Mouse (Mus musculus): Measurements from ENCODE around the gene Atf3. TPM values are rescaled to one million over a fixed set of nuclear protein-coding genes. Genes with fewer than 3 reads are reported as not detected.

Gene Atf3
- 5.0 TPM for polyA plus RNA-seq (2014; fragmentation: Illumina TruSeq; extraction: RNeasy Lipid Tissue Mini Kit (QIAGEN cat#74804); ENCODE audit: low replicate concordance)

GRCm38 (mm10) chr1:191217939-191218338, at the start of gene Atf3:
Gene Atf3 (minus strand): TSS chr1:191218039.

GRCm38 (mm10) chr1:191164717-191165116, 53.1 kb downstream of the Atf3 start, which contains the start of gene Fam71a:
Gene Fam71a (minus strand): TSS chr1:191164817.

Other genes with a start within 250 kb of the Atf3 start
- gene Vash2, start 238.7 kb downstream of the Atf3 start, polyA plus RNA-seq (2014; fragmentation: Illumina TruSeq; extraction: RNeasy Lipid Tissue Mini Kit (QIAGEN cat#74804); ENCODE audit: low replicate concordance), result 0.37 TPM
- 319 TPM for gene Flvcr1, start 191.9 kb downstream of the Atf3 start, polyA plus RNA-seq (2014; fragmentation: Illumina TruSeq; extraction: RNeasy Lipid Tissue Mini Kit (QIAGEN cat#74804); ENCODE audit: low replicate concordance)
- gene Spata45, start 181.4 kb downstream of the Atf3 start, polyA plus RNA-seq (2014; fragmentation: Illumina TruSeq; extraction: RNeasy Lipid Tissue Mini Kit (QIAGEN cat#74804); ENCODE audit: low replicate concordance), result not detected
- 15.5 TPM for gene Tatdn3, start 155.1 kb downstream of the Atf3 start, polyA plus RNA-seq (2014; fragmentation: Illumina TruSeq; extraction: RNeasy Lipid Tissue Mini Kit (QIAGEN cat#74804); ENCODE audit: low replicate concordance)
- gene Nsl1, start 155.0 kb downstream of the Atf3 start, polyA plus RNA-seq (2014; fragmentation: Illumina TruSeq; extraction: RNeasy Lipid Tissue Mini Kit (QIAGEN cat#74804); ENCODE audit: low replicate concordance), result 0.74 TPM
- gene Batf3, start 120.2 kb downstream of the Atf3 start, polyA plus RNA-seq (2014; fragmentation: Illumina TruSeq; extraction: RNeasy Lipid Tissue Mini Kit (QIAGEN cat#74804); ENCODE audit: low replicate concordance), result 0.78 TPM
- not detected for gene Fam71a, start 53.2 kb downstream of the Atf3 start, polyA plus RNA-seq (2014; fragmentation: Illumina TruSeq; extraction: RNeasy Lipid Tissue Mini Kit (QIAGEN cat#74804); ENCODE audit: low replicate concordance)
- not detected for gene Nenf, start 100.2 kb upstream of the Atf3 start, polyA plus RNA-seq (2014; fragmentation: Illumina TruSeq; extraction: RNeasy Lipid Tissue Mini Kit (QIAGEN cat#74804); ENCODE audit: low replicate concordance)
- 4.2 TPM for gene Tmem206, start 107.9 kb upstream of the Atf3 start, polyA plus RNA-seq (2014; fragmentation: Illumina TruSeq; extraction: RNeasy Lipid Tissue Mini Kit (QIAGEN cat#74804); ENCODE audit: low replicate concordance)
- gene Ppp2r5a, start 185.2 kb upstream of the Atf3 start, polyA plus RNA-seq (2014; fragmentation: Illumina TruSeq; extraction: RNeasy Lipid Tissue Mini Kit (QIAGEN cat#74804); ENCODE audit: low replicate concordance), result 162 TPM